Mouse (Mus musculus) spleen, adult 2 months (tissue): Measurements from ENCODE around the gene Ankzf1.

ENCODE experiments used
- CTCF ChIP-seq: fragments of 200-500 bp; IDR thresholded peaks from 2 replicates; pipeline ENCODE4 v1.5.1; 2011; ENCODE audit warnings: mild to moderate bottlenecking, inconsistent platforms; ENCODE audit not compliant: insufficient read depth, insufficient read length, insufficient replicate concordance; ENCODE audit errors: extremely low read depth
- POLR2A ChIP-seq: fragments of 200-500 bp; IDR thresholded peaks from 2 replicates; pipeline ENCODE4 v1.6.1; 2011; ENCODE audit warnings: low read depth, low read length, inconsistent platforms

GRCm38 (mm10) chr1:75191622-75192402 is at the start of gene Ankzf1, which contains the start of gene Atg9a:
- TF ChIP-seq POLR2A (no peak; the same call in none of the 2 replicates), CTCF (no peak)
